Mouse (Mus musculus): ENCODE results near the gene Angpt4.

DNA sequence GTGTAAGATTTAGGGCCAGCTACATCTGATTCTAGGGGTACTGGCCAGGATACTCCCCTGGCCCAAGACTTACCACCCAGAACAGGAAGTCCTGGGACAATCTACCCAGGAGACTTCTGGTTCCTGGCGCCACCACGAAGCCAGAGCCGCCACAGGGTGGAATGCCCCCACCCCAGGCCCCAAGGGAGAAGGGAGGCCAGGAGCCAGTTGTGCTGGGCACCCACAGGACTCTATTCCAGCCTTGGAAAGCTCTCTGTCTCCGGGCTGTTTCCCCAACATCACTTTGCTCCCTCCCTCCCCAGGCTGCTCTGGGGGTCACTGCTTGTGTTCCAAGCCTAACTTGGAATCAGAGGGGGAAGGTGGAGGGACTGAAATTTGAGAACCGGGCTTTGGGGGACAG is 512 bp upstream of the Angpt4 start:
- no peak for TF ChIP-seq EP300 (IDR thresholded peaks at IDR 0.05; ENCODE audit: low read depth)
- no peak for TF ChIP-seq CTCF (IDR thresholded peaks at IDR 0.05; ENCODE audit: low read depth)

Data from heart, postnatal 0 days (tissue).